Mouse (Mus musculus): Measurements from ENCODE around the gene Psen2. TPM values are rescaled to one million over a fixed set of nuclear protein-coding genes. Genes with fewer than 3 reads are reported as not detected.

Psen2 gene
- total RNA-seq, 2 experiments from 2014 or later: 13.5 to 15.3 TPM

GRCm38 (mm10) chr1:180277563-180277962 is 14.3 kb upstream of the Psen2 start:
- intact Hi-C loops (cut with DNase I): loop anchor here (2.0 kb wide), 1 partner anchor 53 kb away; the partner anchor contains the start of gene Itpkb

GRCm38 (mm10) chr1:180274725-180275308 is 11.6 kb upstream of the Psen2 start:
- intact Hi-C loops (cut with DNase I): no loop called here
- peak; percentile 38 to 41 for DNase-seq

More at GRCm38 (mm10) chr1:180277563-180277962, 14.3 kb upstream of the Psen2 start:
- DNase-seq: no peak

GRCm38 (mm10) chr1:180269033-180269432 is 5.8 kb upstream of the Psen2 start:
- DNase-seq: no peak
- intact Hi-C loops (cut with DNase I): loop anchor here (2.0 kb wide), 2 partner anchors 64 to 216 kb away; no protein-coding TSS in a partner anchor

- peak; percentile 93 to 96 for DNase-seq
- intact Hi-C loops (cut with DNase I): loop anchor here (1.0 to 2.0 kb wide), 4 partner anchors 64 to 216 kb away; no protein-coding TSS in a partner anchor
Observed at GRCm38 (mm10) chr1:180268249-180269031, 5.2 kb upstream of the Psen2 start.

- intact Hi-C loops (cut with DNase I): no loop called here
Observed at GRCm38 (mm10) chr1:180267151-180267550, 3.9 kb upstream of the Psen2 start.

GRCm38 (mm10) chr1:180265399-180265798 is 2.2 kb upstream of the Psen2 start:
- DNase-seq: peak in 1 of 2 experiments; percentile 63
- intact Hi-C loops (cut with DNase I): loop anchor here (2.0 kb wide), 1 partner anchor 285 kb away; no protein-coding TSS in a partner anchor

More at GRCm38 (mm10) chr1:180267151-180267550, 3.9 kb upstream of the Psen2 start:
- no peak for DNase-seq

GRCm38 (mm10) chr1:180264851-180265250 is 1.6 kb upstream of the Psen2 start:
- intact Hi-C loops (cut with DNase I): loop anchor here (2.0 kb wide), 1 partner anchor 286 kb away; no protein-coding TSS in a partner anchor
- DNase-seq: no peak

- DNase-seq: no peak
- intact Hi-C loops (cut with DNase I): loop anchor here (2.0 kb wide), 1 partner anchor 286 kb away; no protein-coding TSS in a partner anchor
Observed at GRCm38 (mm10) chr1:180264389-180264788, 1.2 kb upstream of the Psen2 start.

GRCm38 (mm10) chr1:180261857-180262570 is 1.2 kb downstream of the Psen2 start:
- DNase-seq: no peak
- intact Hi-C loops (cut with DNase I): no loop called here

- no peak for DNase-seq
- intact Hi-C loops (cut with DNase I): no loop called here
Observed at GRCm38 (mm10) chr1:180261415-180261814, 1.8 kb downstream of the Psen2 start.

- intact Hi-C loops (cut with DNase I): no loop called here
- DNase-seq: no peak
Observed at GRCm38 (mm10) chr1:180260886-180261285, 2.4 kb downstream of the Psen2 start.

- DNase-seq: no peak
- intact Hi-C loops (cut with DNase I): no loop called here
Observed at GRCm38 (mm10) chr1:180259753-180260152, 3.5 kb downstream of the Psen2 start.

- DNase-seq: no peak
- intact Hi-C loops (cut with DNase I): no loop called here
Observed at GRCm38 (mm10) chr1:180257446-180257845, 5.8 kb downstream of the Psen2 start.

- intact Hi-C loops (cut with DNase I): no loop called here
Observed at GRCm38 (mm10) chr1:180256866-180257265, 6.4 kb downstream of the Psen2 start.

GRCm38 (mm10) chr1:180256138-180256674 is 7.0 kb downstream of the Psen2 start:
- DNase-seq: peak; percentile 98
- intact Hi-C loops (cut with DNase I): no loop called here

More at GRCm38 (mm10) chr1:180256866-180257265, 6.4 kb downstream of the Psen2 start:
- no peak for DNase-seq

GRCm38 (mm10) chr1:180255294-180256117 is 7.7 kb downstream of the Psen2 start:
- peak; percentile 66 to 70 for DNase-seq
- intact Hi-C loops (cut with DNase I): no loop called here

GRCm38 (mm10) chr1:180254316-180254715 is 8.9 kb downstream of the Psen2 start:
- intact Hi-C loops (cut with DNase I): no loop called here
- no peak for DNase-seq

- no peak for DNase-seq
- intact Hi-C loops (cut with DNase I): no loop called here
Observed at GRCm38 (mm10) chr1:180252656-180253190, 10.5 kb downstream of the Psen2 start.
